Mouse (Mus musculus): ENCODE measurements around the gene Maz.

Gene Maz

GRCm38 (mm10) chr7:127020901-127021562 lies 5.8 kb downstream of the Maz start, which contains the start of the genes Gm42742 and Prrt2:
Gm42742 (minus strand) TSS chr7:127021097.
Prrt2 (minus strand) TSS chr7:127021211.
- DNase-seq (ENCODE audit: low read depth) = peak; percentile 72

- no peak for DNase-seq (ENCODE audit: low read depth)
Measured at GRCm38 (mm10) chr7:127020491-127020890, 6.3 kb downstream of the Maz start.

GRCm38 (mm10) chr7:127020031-127020430 lies 6.8 kb downstream of the Maz start:
- no peak for DNase-seq (ENCODE audit: low read depth)

- DNase-seq (ENCODE audit: low read depth) = no peak
Measured at GRCm38 (mm10) chr7:127019306-127019960, 7.4 kb downstream of the Maz start.

- no peak for DNase-seq (ENCODE audit: low read depth)
Measured at GRCm38 (mm10) chr7:127018416-127019305, 8.2 kb downstream of the Maz start.

GRCm38 (mm10) chr7:127017950-127018345 lies 8.9 kb downstream of the Maz start:
- no peak for DNase-seq (ENCODE audit: low read depth)

GRCm38 (mm10) chr7:127016971-127017949 lies 9.6 kb downstream of the Maz start, which contains the start of gene Pagr1a:
Pagr1a (minus strand) TSS chr7:127017352.
- DNase-seq (ENCODE audit: low read depth) = peak; percentile 100

- no peak for DNase-seq (ENCODE audit: low read depth)
Measured at GRCm38 (mm10) chr7:127016486-127016938, 10.3 kb downstream of the Maz start.

GRCm38 (mm10) chr7:127016481-127016485 lies 10.6 kb downstream of the Maz start, which contains the start of gene Pagr1b:
Pagr1b (minus strand) TSS chr7:127016484.
- DNase-seq (ENCODE audit: low read depth) = no peak

- no peak for DNase-seq (ENCODE audit: low read depth)
Measured at GRCm38 (mm10) chr7:127016081-127016480, 10.8 kb downstream of the Maz start.

- no peak for DNase-seq (ENCODE audit: low read depth)
Measured at GRCm38 (mm10) chr7:127014993-127015392, 11.8 kb downstream of the Maz start.

GRCm38 (mm10) chr7:127014320-127014719 lies 12.5 kb downstream of the Maz start, which contains the start of gene Mvp:
Mvp (minus strand) TSS chr7:127014621.
- peak; percentile 84 for DNase-seq (ENCODE audit: low read depth)

GRCm38 (mm10) chr7:127013385-127013784 lies 13.5 kb downstream of the Maz start:
- no peak for DNase-seq (ENCODE audit: low read depth)

- DNase-seq (ENCODE audit: low read depth) = no peak
Measured at GRCm38 (mm10) chr7:127012845-127013244, 14.0 kb downstream of the Maz start.

- no peak for DNase-seq (ENCODE audit: low read depth)
Measured at GRCm38 (mm10) chr7:127012374-127012773, 14.5 kb downstream of the Maz start.

- DNase-seq (ENCODE audit: low read depth) = no peak
Measured at GRCm38 (mm10) chr7:127011717-127012116, 15.1 kb downstream of the Maz start.

GRCm38 (mm10) chr7:127011051-127011450 lies 15.8 kb downstream of the Maz start:
- no peak for DNase-seq (ENCODE audit: low read depth)

- no peak for DNase-seq (ENCODE audit: low read depth)
Measured at GRCm38 (mm10) chr7:127009307-127010085, 17.3 kb downstream of the Maz start.

- DNase-seq (ENCODE audit: low read depth) = no peak
Measured at GRCm38 (mm10) chr7:127008239-127009019, 18.4 kb downstream of the Maz start.

Measured in naive thymus-derived CD4-positive, alpha-beta T cell, adult 2 months (primary cell).